Mouse (Mus musculus) E14TG2a.4 (cell line): Measurements from ENCODE around the gene Cenpo.

Experiments
- CTCF ChIP-seq: conservative IDR thresholded peaks from 2 replicates; pipeline ENCODE4 v1.5.1; 2014; ENCODE audit warnings: low read length
- POU5F1 ChIP-seq: IDR thresholded peaks from 2 replicates; pipeline ENCODE4 v1.6.1; 2014; ENCODE audit warnings: low read length, borderline replicate concordance

DNA sequence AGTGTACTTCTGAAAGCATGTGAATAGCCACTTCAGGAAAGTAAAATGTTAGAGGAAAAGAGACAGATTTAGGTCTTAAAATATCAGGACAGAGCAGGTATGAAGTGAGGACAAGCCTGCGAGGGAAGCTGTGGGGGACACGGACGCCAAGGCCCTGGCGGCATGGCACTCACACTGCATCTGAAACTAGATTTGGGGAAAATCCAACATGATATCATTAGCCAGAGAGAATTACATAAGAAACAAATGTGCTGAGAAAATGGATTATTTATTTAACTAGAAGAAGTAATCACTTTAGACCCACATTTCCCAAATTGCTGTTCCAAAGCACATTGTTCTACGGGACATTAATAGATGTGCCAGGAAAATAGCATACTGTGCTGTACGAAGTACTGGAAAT, 37.0 kb upstream of the Cenpo start:
- TF ChIP-seq CTCF (no peak), POU5F1 (no peak)
